Mouse (Mus musculus) midbrain, embryonic 10.5 days (tissue): ENCODE results near the gene Ramp2. TPM values are rescaled to one million over a fixed set of nuclear protein-coding genes. Genes with fewer than 3 reads are reported as not detected.

Experiments
- polyA plus RNA-seq: library from polyadenylated mRNA; unstranded; fragments of >200 nt; fragmentation: Nextera tagmentation; extraction: Ambion mirVana; gene quantifications from 2 replicates; pipeline ENCODE4 v1.2.1, GENCODE M21; 2016

Gene Ramp2
- polyA plus RNA-seq, 1 experiment from 2014 or later: 64.7 TPM

Other genes with a start within 250 kb of the Ramp2 start
- gene Atp6v0a1, start 236.6 kb upstream of the Ramp2 start, polyA plus RNA-seq: 33.9 and 43.9 TPM in 2 replicates
- gene Naglu, start 176.0 kb upstream of the Ramp2 start, polyA plus RNA-seq: 10.0 and 11.6 TPM in 2 replicates
- 0.12 TPM in 1 of 2 replicates, not detected in the other for gene Hsd17b1, start 167.6 kb upstream of the Ramp2 start, polyA plus RNA-seq
- 57.5 TPM in 2 replicates for gene Coasy, start 163.5 kb upstream of the Ramp2 start, polyA plus RNA-seq
- gene Mlx, start 158.8 kb upstream of the Ramp2 start, polyA plus RNA-seq: 42.7 and 49.1 TPM in 2 replicates
- 74.3 and 77.3 TPM in 2 replicates for gene Psmc3ip, start 150.6 kb upstream of the Ramp2 start, polyA plus RNA-seq
- 16.4 and 20.2 TPM in 2 replicates for gene Retreg3, start 126.1 kb upstream of the Ramp2 start, polyA plus RNA-seq
- 131 and 135 TPM in 2 replicates for gene Tubg1, start 126.1 kb upstream of the Ramp2 start, polyA plus RNA-seq
- gene Tubg2, start 90.1 kb upstream of the Ramp2 start, polyA plus RNA-seq: 2.1 and 3.9 TPM in 2 replicates
- gene Cntnap1, start 75.5 kb upstream of the Ramp2 start, polyA plus RNA-seq: 0.28 and 0.43 TPM in 2 replicates
- gene Plekhh3, start 74.7 kb upstream of the Ramp2 start, polyA plus RNA-seq: 4.5 and 5.6 TPM in 2 replicates
- 0.17 and 0.20 TPM in 2 replicates for gene Ccr10, start 70.6 kb upstream of the Ramp2 start, polyA plus RNA-seq
- 11.1 and 11.2 TPM in 2 replicates for gene Ezh1, start 19.6 kb upstream of the Ramp2 start, polyA plus RNA-seq
- gene Vps25, start 7.7 kb downstream of the Ramp2 start, polyA plus RNA-seq: 137 and 143 TPM in 2 replicates
- gene Wnk4, start 14.5 kb downstream of the Ramp2 start, polyA plus RNA-seq: 5.4 and 8.0 TPM in 2 replicates
- gene Cntd1, start 33.0 kb downstream of the Ramp2 start, polyA plus RNA-seq: 1.6 and 1.8 TPM in 2 replicates
- gene Coa3, start 33.1 kb downstream of the Ramp2 start, polyA plus RNA-seq: 223 and 228 TPM in 2 replicates
- 152 and 162 TPM in 2 replicates for gene Becn1, start 56.3 kb downstream of the Ramp2 start, polyA plus RNA-seq
- gene Psme3, start 70.2 kb downstream of the Ramp2 start, polyA plus RNA-seq: 181 and 194 TPM in 2 replicates
- gene Aoc2, start 79.0 kb downstream of the Ramp2 start, polyA plus RNA-seq: 1.6 and 2.5 TPM in 2 replicates
- 0.04 TPM in 1 of 2 replicates, not detected in the other for gene Aoc3, start 84.6 kb downstream of the Ramp2 start, polyA plus RNA-seq
- gene G6pc, start 121.5 kb downstream of the Ramp2 start, polyA plus RNA-seq: not detected in 2 replicates
- gene Aarsd1, start 171.6 kb downstream of the Ramp2 start, polyA plus RNA-seq: 105 TPM in 2 replicates
- gene Gm27029, start 178.8 kb downstream of the Ramp2 start, polyA plus RNA-seq: 8.4 and 9.4 TPM in 2 replicates
- 22.8 and 24.0 TPM in 2 replicates for gene Rundc1, start 179.1 kb downstream of the Ramp2 start, polyA plus RNA-seq
- 2.4 and 3.7 TPM in 2 replicates for gene Ptges3l, start 179.3 kb downstream of the Ramp2 start, polyA plus RNA-seq
- gene Rpl27, start 196.3 kb downstream of the Ramp2 start, polyA plus RNA-seq: 382 and 448 TPM in 2 replicates
- gene Ifi35, start 202.4 kb downstream of the Ramp2 start, polyA plus RNA-seq: 3.2 and 4.0 TPM in 2 replicates
- gene Rnd2, start 219.0 kb downstream of the Ramp2 start, polyA plus RNA-seq: 38.8 and 57.7 TPM in 2 replicates
- gene Vat1, start 220.2 kb downstream of the Ramp2 start, polyA plus RNA-seq: 36.1 and 47.7 TPM in 2 replicates